Mouse (Mus musculus) stomach, embryonic 14.5 days (tissue): ENCODE measurements around the gene Glrx5. TPM values are rescaled to one million over a fixed set of nuclear protein-coding genes. Genes with fewer than 3 reads are reported as not detected.

ENCODE experiments used
- ATAC-seq: fragments of 200-750 bp; cut with Nextera tagmentation; 2 replicates; pipeline ENCODE4 v1.8.0; 2017; ENCODE audit warnings: low read depth, moderate TSS enrichment; ENCODE audit not compliant: insufficient number of reproducible peaks, insufficient read depth, low FRiP score
- H3K27ac ChIP-seq: fragments of 300-500 bp; sonication (generic); 2 replicates; pipeline ENCODE4 v1.5.1; 2014; ENCODE audit warnings: mild to moderate bottlenecking, low read length, moderate library complexity, mixed read lengths
- H3K27me3 ChIP-seq: fragments of 300-500 bp; sonication (generic); 2 replicates; pipeline ENCODE4 v1.6.1; 2014; ENCODE audit warnings: low read length, control low read depth, mixed read lengths; ENCODE audit not compliant: control insufficient read depth, insufficient read depth
- H3K36me3 ChIP-seq: fragments of 300-500 bp; sonication (generic); 2 replicates; pipeline ENCODE4 v1.6.1; 2014; ENCODE audit warnings: mild to moderate bottlenecking, control low read depth, low read length, moderate library complexity, mixed read lengths; ENCODE audit not compliant: control insufficient read depth, insufficient read depth
- H3K4me1 ChIP-seq: fragments of 300-500 bp; sonication (generic); 2 replicates; pipeline ENCODE4 v1.6.1; 2014; ENCODE audit warnings: low read length, control low read depth, mixed read lengths; ENCODE audit not compliant: control insufficient read depth, insufficient read depth
- H3K4me2 ChIP-seq: fragments of 300-500 bp; sonication (generic); replicated peaks from 2 replicates; pipeline ENCODE4 v1.6.1; 2014; ENCODE audit warnings: low read depth, low read length, control low read depth
- H3K4me3 ChIP-seq: fragments of 300-500 bp; sonication (generic); 2 replicates; pipeline ENCODE4 v1.5.1; 2014; ENCODE audit warnings: low read depth, low read length, control low read depth
- H3K9ac ChIP-seq: fragments of 300-500 bp; sonication (generic); replicated peaks from 2 replicates; pipeline ENCODE4 v1.6.1; 2014; ENCODE audit warnings: low read depth, mild to moderate bottlenecking, control low read depth, low read length, moderate library complexity, mixed read lengths
- H3K9me3 ChIP-seq: fragments of 300-500 bp; sonication (generic); 2 replicates; pipeline ENCODE4 v1.6.1; 2016; ENCODE audit warnings: low read depth, low read length, control low read depth; ENCODE audit not compliant: control insufficient read depth
- WGBS: fragments of 180-500 bp; shearing (Covaris S2); extraction: QIAGEN DNeasy Blood & Tissue Kit; methylation state at CpG from one replicate; pipeline ENCODE4 v1.1.7; 2014; 5-methylcytosine and 5-hydroxymethylcytosine counted together
- polyA plus RNA-seq: library from polyadenylated mRNA; unstranded; fragments of >200 nt; fragmentation: Nextera tagmentation; extraction: Ambion mirVana; gene quantifications from 2 replicates; pipeline ENCODE4 v1.2.1, GENCODE M21; 2014

Gene Glrx5
- polyA plus RNA-seq, 1 experiment from 2014 or later = 144 TPM

GRCm38 (mm10) chr12:105063201-105064134 lies 31.0 kb downstream of the Glrx5 start:
- no peak overlapping the region for H3K9ac ChIP-seq
- H3K4me2 ChIP-seq = no peak overlapping the region
- H3K4me1 ChIP-seq = no peaks in the 10 kb centered on the region
- no peaks in the 10 kb centered on the region for H3K27me3 ChIP-seq
- no peak for ATAC-seq
- no peak overlapping the region for H3K27ac ChIP-seq
- no peaks in the 10 kb centered on the region for H3K9me3 ChIP-seq
- WGBS = 53% methylated on average over 28 of the region's 28 CpGs
- no peak overlapping the region for H3K4me3 ChIP-seq
- H3K36me3 ChIP-seq = no peaks in the 10 kb centered on the region

DNA sequence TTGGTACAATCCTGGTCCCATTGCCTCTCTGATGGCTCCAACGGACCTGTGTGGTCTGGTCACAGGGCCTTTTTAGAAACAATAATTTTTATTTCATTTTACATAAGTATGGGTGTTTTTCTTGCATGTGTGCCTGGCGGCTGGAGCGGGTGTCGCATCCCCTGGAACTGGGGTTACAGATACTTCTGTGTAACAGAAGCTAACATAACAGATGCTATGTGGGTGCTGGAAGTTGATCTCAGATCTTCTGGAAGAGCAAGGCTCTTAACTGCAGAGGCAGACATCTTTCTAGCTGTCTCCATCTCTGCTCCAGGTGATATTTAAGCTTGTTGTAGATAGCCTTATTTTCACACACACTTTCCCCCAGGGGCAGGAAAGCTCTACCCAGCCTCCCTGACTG lies 31.7 kb downstream of the Glrx5 start:
- no peak for ATAC-seq
- 74% methylated on average over 4 of the region's 4 CpGs for WGBS
- Histone ChIP-seq H3K27ac (no peak overlapping the region), H3K27me3 (no peaks in the 10 kb centered on the region), H3K9ac (no peak overlapping the region), H3K4me2 (no peak overlapping the region), H3K9me3 (no peaks in the 10 kb centered on the region), H3K4me3 (no peak overlapping the region), H3K36me3 (no peaks in the 10 kb centered on the region), H3K4me1 (no peaks in the 10 kb centered on the region)

GRCm38 (mm10) chr12:105065119-105065518 lies 32.6 kb downstream of the Glrx5 start:
- H3K36me3 ChIP-seq = no peaks in the 10 kb centered on the region
- no peak overlapping the region for H3K9ac ChIP-seq
- H3K27ac ChIP-seq = no peak overlapping the region
- H3K4me2 ChIP-seq = no peak overlapping the region
- no peaks in the 10 kb centered on the region for H3K4me1 ChIP-seq
- 80% methylated on average over 7 of the region's 7 CpGs for WGBS
- no peaks in the 10 kb centered on the region for H3K9me3 ChIP-seq
- ATAC-seq = no peak
- no peaks in the 10 kb centered on the region for H3K27me3 ChIP-seq
- H3K4me3 ChIP-seq = no peak overlapping the region

DNA sequence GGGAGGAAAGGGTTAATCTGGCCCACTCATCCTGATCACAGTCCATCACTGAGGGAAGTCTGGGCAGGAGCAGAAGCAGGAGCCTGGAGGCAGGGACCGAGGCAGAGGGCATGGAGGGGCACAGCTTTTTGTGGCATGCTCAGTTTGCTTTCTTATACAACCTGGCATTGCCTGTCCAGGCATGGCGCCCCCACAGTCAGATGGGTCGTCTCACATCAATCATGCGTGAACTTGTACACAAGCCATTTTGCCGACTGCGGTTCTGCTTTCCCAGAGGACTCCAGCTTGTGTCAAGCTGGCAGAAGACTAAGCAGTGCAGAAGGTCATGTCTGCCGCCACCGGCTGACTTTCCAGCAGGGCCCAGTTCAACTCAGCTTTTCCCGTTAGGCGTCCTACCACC lies 34.0 kb downstream of the Glrx5 start:
- no peaks in the 10 kb centered on the region for H3K9me3 ChIP-seq
- no peak overlapping the region for H3K4me2 ChIP-seq
- no peaks in the 10 kb centered on the region for H3K27me3 ChIP-seq
- no peak overlapping the region for H3K27ac ChIP-seq
- no peaks in the 10 kb centered on the region for H3K4me1 ChIP-seq
- WGBS = 58% methylated on average over 10 of the region's 10 CpGs
- no peak overlapping the region for H3K9ac ChIP-seq
- no peak for ATAC-seq
- H3K4me3 ChIP-seq = no peak overlapping the region
- no peaks in the 10 kb centered on the region for H3K36me3 ChIP-seq

- H3K27me3 ChIP-seq = no peaks in the 10 kb centered on the region
- no peak overlapping the region for H3K4me3 ChIP-seq
- H3K4me1 ChIP-seq = no peaks in the 10 kb centered on the region
- H3K36me3 ChIP-seq = no peaks in the 10 kb centered on the region
- 73% methylated on average over 5 of the region's 5 CpGs for WGBS
- no peak for ATAC-seq
- H3K27ac ChIP-seq = no peak overlapping the region
- H3K9ac ChIP-seq = no peak overlapping the region
- no peaks in the 10 kb centered on the region for H3K9me3 ChIP-seq
- no peak overlapping the region for H3K4me2 ChIP-seq
Observed at GRCm38 (mm10) chr12:105068911-105069310, 36.4 kb downstream of the Glrx5 start.

- 29% methylated on average over 9 of the region's 9 CpGs for WGBS
- Histone ChIP-seq H3K4me1 (no peaks in the 10 kb centered on the region), H3K9me3 (no peaks in the 10 kb centered on the region), H3K27ac (no peak overlapping the region), H3K4me3 (no peak overlapping the region), H3K4me2 (no peak overlapping the region), H3K27me3 (no peaks in the 10 kb centered on the region), H3K36me3 (no peaks in the 10 kb centered on the region), H3K9ac (no peak overlapping the region)
- ATAC-seq = peak; percentile 49; the same call in 1 of the 2 replicates
Observed at GRCm38 (mm10) chr12:105073708-105074107, 41.2 kb downstream of the Glrx5 start.

DNA sequence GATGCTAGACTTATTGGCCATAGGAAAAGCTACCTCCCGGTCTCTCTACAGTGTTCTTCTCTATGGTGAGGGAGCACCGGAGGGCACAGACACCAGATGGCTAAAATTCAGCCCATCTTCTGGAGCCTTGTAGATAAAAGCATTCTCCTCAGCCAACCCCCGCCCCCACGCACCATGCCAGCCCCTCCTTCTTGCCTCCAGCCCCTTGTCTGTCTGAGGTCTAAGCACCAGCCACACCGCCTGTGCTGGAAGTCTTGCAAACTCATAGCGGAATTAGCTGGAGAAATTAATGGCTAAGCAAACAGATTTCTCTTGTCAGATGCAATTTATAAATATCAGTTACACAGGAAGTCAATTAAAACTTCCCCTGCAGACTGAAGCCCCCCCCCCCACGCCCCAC lies 43.0 kb downstream of the Glrx5 start:
- Histone ChIP-seq H3K4me1 (no peaks in the 10 kb centered on the region), H3K27me3 (no peaks in the 10 kb centered on the region), H3K9me3 (no peaks in the 10 kb centered on the region), H3K27ac (no peak overlapping the region), H3K4me3 (no peak overlapping the region), H3K4me2 (no peak overlapping the region), H3K9ac (no peak overlapping the region), H3K36me3 (no peaks in the 10 kb centered on the region)
- ATAC-seq = no peak
- 38% methylated on average over 7 of the region's 7 CpGs for WGBS

GRCm38 (mm10) chr12:105076511-105076910 lies 44.0 kb downstream of the Glrx5 start:
- no peak overlapping the region for H3K27ac ChIP-seq

More at GRCm38 (mm10) chr12:105076511-105076910, 44.0 kb downstream of the Glrx5 start:
- no peaks in the 10 kb centered on the region for H3K9me3 ChIP-seq
- H3K27me3 ChIP-seq = no peaks in the 10 kb centered on the region
- no peak overlapping the region for H3K9ac ChIP-seq
- H3K4me3 ChIP-seq = no peak overlapping the region
- H3K4me1 ChIP-seq = no peaks in the 10 kb centered on the region
- no peak overlapping the region for H3K4me2 ChIP-seq
- 79% methylated on average over 3 of the region's 3 CpGs for WGBS
- ATAC-seq = no peak
- H3K36me3 ChIP-seq = no peaks in the 10 kb centered on the region
